Mouse (Mus musculus): Measurements from ENCODE around the gene Gja4. TPM values are rescaled to one million over a fixed set of nuclear protein-coding genes. Genes with fewer than 3 reads are reported as not detected.
A peak's percentile ranks its signal among the peaks of the same experiment; 100 is the strongest.

Gja4 gene
- polyA plus RNA-seq, 1 experiment from 2014 or later = 2.2 TPM

DNA sequence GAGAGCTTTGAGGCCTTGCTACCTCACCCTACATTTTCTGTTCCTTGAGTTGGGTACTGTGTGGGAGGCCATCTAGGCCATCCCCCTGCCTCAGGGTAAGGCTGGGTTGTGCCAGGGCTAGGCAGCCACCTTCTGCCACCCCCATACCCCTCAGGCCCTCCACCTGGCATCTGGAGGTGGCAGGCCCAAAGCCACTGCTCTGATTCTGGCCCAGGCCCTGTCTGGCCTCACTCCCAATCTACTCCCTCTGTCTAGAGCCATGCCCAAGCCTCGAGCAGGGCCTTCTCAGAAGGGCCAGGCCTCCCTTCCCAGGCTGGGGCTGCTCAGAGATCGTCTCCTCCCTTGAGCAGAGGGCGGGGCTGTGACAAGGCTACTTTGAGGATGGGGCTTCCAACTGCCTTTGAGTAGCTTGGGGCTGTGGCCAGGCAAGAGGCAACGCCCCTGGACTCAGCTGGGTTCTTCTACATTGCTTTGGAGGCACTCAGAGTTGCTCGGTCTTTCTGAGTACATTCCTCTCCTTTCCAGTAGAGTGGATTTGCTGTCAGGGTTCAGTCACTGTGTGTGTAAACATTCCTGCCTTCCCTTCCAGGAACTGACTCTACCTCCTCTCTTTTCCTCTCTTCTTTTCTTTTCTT is 21.1 kb upstream of the Gja4 start:
- peaks cover 17% of the 10 kb centered on the region for H3K27me3 ChIP-seq
- no peak overlapping the region for H3K4me3 ChIP-seq (replicated peaks)
- H3K27ac ChIP-seq (replicated peaks) = no peak overlapping the region
- no peak for ATAC-seq (ENCODE audit: insufficient read depth)
- 41% methylated on average over 5 of the region's 5 CpGs for WGBS (ENCODE audit: insufficient replicate concordance)
- H3K36me3 ChIP-seq (replicated peaks) = no peaks in the 10 kb centered on the region
- H3K4me2 ChIP-seq = no peak overlapping the region
- H3K9me3 ChIP-seq (replicated peaks) = no peaks in the 10 kb centered on the region
- H3K4me1 ChIP-seq (replicated peaks) = 0 out of 2 replicates have a peak, but pooled peaks cover 4% of the 10 kb centered on the region
- H3K9ac ChIP-seq = no peak overlapping the region

DNA sequence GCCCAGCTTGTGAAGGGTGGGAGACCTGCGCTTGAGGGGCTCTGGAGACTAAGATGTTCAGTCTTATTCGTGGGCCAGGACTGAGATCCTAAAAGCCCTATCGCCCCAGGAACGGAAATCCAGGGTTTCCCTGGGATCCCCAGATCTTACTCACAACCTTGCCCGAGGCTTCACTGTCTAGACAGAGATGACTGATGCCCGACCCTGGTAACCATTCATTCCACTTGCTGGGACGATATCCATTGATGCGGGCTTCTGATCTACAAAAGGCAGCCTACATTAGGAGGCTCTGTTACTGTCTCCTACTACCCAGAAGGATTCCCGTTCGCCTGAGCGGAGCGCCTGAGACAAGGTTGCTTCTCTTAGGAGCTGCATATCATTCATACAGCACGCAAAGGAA is 17.3 kb upstream of the Gja4 start:
- peaks cover 42% of the 10 kb centered on the region for H3K27me3 ChIP-seq
- no peak for ATAC-seq (ENCODE audit: insufficient read depth)
- no peaks in the 10 kb centered on the region for H3K9me3 ChIP-seq (replicated peaks)
- H3K4me1 ChIP-seq (replicated peaks) = 0 out of 2 replicates have a peak, but pooled peaks cover 4% of the 10 kb centered on the region
- no peak overlapping the region for H3K27ac ChIP-seq (replicated peaks)
- no peak overlapping the region for H3K4me3 ChIP-seq (replicated peaks)
- H3K36me3 ChIP-seq (replicated peaks) = no peaks in the 10 kb centered on the region
- H3K4me2 ChIP-seq = no peak overlapping the region
- no peak overlapping the region for H3K9ac ChIP-seq
- WGBS (ENCODE audit: insufficient replicate concordance) = 30% methylated on average over 13 of the region's 13 CpGs

DNA sequence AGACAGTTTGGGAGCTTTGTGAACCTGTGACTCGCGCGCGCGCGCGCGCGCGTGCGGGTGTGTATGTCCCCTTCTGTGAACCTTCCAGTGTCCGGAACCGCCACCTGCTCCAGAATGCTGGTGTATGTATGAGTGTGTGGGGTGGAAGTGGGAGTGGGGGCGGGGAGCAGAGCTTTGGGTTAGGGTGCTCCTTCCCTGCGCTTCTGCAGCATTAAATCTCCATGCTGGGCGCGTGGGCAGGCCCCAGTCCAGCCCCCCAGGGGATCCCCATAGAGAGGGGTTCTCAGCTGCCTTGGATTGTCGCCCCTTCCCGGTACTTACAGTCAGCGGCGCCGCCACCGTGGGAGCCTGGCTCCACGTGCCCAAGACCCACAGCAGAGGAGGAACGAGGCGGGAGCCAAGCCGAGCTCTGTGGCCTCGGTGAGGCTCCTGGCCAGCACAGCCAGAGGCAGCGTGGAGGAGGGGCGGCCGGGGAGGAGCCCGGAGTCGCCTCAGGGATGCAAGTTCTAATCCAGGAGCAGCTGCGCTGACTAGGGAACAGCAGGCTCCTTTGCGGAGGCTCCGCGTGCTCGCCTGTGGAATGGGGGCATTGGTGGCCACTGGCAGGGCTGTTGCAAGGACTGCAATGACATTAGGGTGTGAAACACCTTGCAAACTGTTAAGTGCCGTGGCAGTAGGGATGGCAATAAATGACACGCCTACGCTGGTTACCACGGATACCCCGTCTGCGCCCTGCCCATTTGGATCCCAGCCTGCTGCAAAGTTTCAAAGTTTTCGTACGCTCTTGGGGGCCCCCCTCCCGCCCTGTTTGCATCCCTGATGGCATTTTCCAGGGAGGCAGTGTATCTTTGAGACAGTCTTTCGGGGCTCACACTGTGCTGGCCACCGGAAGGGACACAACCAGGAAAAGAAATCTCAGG is 16.6 kb upstream of the Gja4 start, which contains the start of gene Gjb3:
Gene Gjb3 (minus strand): TSS at position 664 of the 920 bp plus-strand sequence.
- Histone ChIP-seq H3K4me1 (replicated peaks) (0 out of 2 replicates have a peak, but pooled peaks cover 4% of the 10 kb centered on the region), H3K27me3 (peaks cover 45% of the 10 kb centered on the region), H3K4me3 (replicated peaks) (no peak within 1 kb of the TSS), H3K9ac (no peak within 1 kb of the TSS), H3K36me3 (replicated peaks) (no peaks in the 10 kb centered on the region), H3K9me3 (replicated peaks) (no peaks in the 10 kb centered on the region), H3K27ac (replicated peaks) (no peak within 1 kb of the TSS), H3K4me2 (peak within 1 kb of the TSS; percentile 23)
- WGBS (ENCODE audit: insufficient replicate concordance) = 4% methylated on average over 49 of the region's 49 CpGs
- ATAC-seq (ENCODE audit: insufficient read depth) = no peak

DNA sequence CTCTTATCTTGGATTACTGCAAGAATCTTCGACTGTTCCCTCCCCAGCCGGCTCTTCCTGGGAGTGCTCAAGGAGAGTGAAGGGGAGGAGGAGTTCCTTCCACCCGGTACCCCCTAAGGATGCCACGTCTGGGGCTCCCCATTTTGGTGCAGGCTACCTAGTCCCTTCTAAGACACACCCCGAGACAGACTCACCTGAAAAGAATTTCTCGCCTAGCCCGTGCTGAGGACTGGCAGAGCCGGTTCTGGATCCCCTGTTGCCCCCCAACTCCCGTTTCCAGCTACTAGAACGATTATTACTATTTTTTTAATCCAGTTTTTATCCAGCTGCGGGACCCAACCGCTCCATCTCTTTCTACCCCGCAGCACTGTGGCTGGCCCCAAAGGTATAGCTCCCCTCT is 15.9 kb upstream of the Gja4 start:
- no peaks in the 10 kb centered on the region for H3K9me3 ChIP-seq (replicated peaks)
- H3K27ac ChIP-seq (replicated peaks) = no peak overlapping the region
- H3K4me3 ChIP-seq (replicated peaks) = no peak overlapping the region
- H3K4me1 ChIP-seq (replicated peaks) = 0 out of 2 replicates have a peak, but pooled peaks cover 4% of the 10 kb centered on the region
- no peaks in the 10 kb centered on the region for H3K36me3 ChIP-seq (replicated peaks)
- 1% methylated on average over 13 of the region's 13 CpGs for WGBS (ENCODE audit: insufficient replicate concordance)
- no peak overlapping the region for H3K9ac ChIP-seq
- H3K4me2 ChIP-seq = peak overlapping the region; percentile 23
- ATAC-seq (ENCODE audit: insufficient read depth) = no peak
- peaks cover 45% of the 10 kb centered on the region for H3K27me3 ChIP-seq

DNA sequence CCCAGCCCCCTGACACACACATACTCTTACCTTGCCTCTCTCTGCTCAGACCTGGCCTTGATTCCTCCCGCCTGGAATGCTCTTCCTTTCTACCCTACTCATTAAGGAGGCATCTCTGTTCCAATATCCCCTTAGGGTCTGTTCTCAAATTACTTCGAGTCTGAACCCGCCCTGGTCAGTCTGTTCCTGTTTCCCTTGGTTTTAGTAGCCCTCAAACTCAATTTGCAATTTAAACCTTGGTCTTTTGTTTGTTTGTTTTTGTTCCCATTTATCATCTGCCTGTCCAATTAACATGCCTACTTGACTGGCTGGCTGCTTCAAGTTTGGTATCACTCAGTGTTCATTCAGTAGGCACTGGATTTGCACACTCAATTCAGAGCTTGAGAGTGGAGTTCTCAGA is 15.2 kb upstream of the Gja4 start:
- Histone ChIP-seq H3K9ac (no peak overlapping the region), H3K9me3 (replicated peaks) (no peaks in the 10 kb centered on the region), H3K36me3 (replicated peaks) (no peaks in the 10 kb centered on the region), H3K4me1 (replicated peaks) (0 out of 2 replicates have a peak, but pooled peaks cover 4% of the 10 kb centered on the region), H3K4me2 (no peak overlapping the region), H3K27me3 (peaks cover 45% of the 10 kb centered on the region), H3K27ac (replicated peaks) (no peak overlapping the region), H3K4me3 (replicated peaks) (no peak overlapping the region)
- ATAC-seq (ENCODE audit: insufficient read depth) = no peak
- WGBS (ENCODE audit: insufficient replicate concordance) = 16% methylated on average over 3 of the region's 3 CpGs

DNA sequence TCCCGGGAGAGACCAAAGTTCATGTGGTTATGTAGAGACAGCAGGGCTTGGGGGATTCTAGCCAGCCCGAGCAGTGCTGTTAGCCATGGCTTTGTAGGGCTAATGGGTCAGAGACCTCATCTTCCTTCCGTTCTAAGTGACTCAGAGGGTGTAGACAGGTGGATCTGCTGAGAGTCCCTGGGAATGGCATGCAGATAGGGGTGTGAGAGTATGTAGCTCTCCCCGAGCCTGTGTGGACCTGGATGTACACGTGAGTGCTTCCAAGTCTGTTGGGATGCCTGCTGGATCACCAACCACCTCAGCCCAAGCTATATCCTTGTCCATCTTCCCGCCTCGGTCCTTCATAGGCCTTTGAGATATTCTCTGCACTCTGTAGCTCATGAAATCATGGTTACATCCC is 14.5 kb upstream of the Gja4 start:
- H3K4me3 ChIP-seq (replicated peaks) = no peak overlapping the region
- no peak overlapping the region for H3K4me2 ChIP-seq
- whole genome bisulfite sequencing (ENCODE audit: insufficient replicate concordance) = 31% methylated on average over 7 of the region's 7 CpGs
- 0 out of 2 replicates have a peak, but pooled peaks cover 4% of the 10 kb centered on the region for H3K4me1 ChIP-seq (replicated peaks)
- no peaks in the 10 kb centered on the region for H3K36me3 ChIP-seq (replicated peaks)
- no peak overlapping the region for H3K27ac ChIP-seq (replicated peaks)
- H3K27me3 ChIP-seq = peaks cover 45% of the 10 kb centered on the region
- no peak for ATAC-seq (ENCODE audit: insufficient read depth)
- H3K9ac ChIP-seq = no peak overlapping the region
- H3K9me3 ChIP-seq (replicated peaks) = no peaks in the 10 kb centered on the region

DNA sequence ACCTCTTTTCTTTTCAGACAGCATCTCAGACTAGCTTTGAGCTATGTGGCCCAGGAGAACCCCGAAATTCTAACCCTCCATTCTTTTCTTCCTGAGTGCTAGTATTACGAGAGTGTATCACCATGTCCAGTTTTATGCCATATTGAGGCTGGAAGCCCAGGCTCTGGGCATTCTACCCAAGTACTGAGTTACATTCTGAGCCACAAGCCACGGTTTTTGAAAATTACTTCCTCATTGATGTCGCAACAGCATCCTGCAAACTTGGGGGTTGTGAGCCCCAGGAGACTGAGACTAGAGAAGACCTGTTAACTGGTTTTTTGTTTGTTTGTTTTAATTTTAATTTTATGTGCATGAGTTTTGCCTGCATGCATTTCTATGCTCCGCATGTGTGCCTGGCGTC is 13.9 kb upstream of the Gja4 start:
- no peak for ATAC-seq (ENCODE audit: insufficient read depth)
- H3K27me3 ChIP-seq = peaks cover 45% of the 10 kb centered on the region
- no peak overlapping the region for H3K9ac ChIP-seq
- 18% methylated on average over 6 of the region's 6 CpGs for WGBS (ENCODE audit: insufficient replicate concordance)
- H3K27ac ChIP-seq (replicated peaks) = no peak overlapping the region
- no peak overlapping the region for H3K4me3 ChIP-seq (replicated peaks)
- H3K9me3 ChIP-seq (replicated peaks) = no peaks in the 10 kb centered on the region
- H3K4me2 ChIP-seq = no peak overlapping the region
- H3K4me1 ChIP-seq (replicated peaks) = 0 out of 2 replicates have a peak, but pooled peaks cover 4% of the 10 kb centered on the region
- H3K36me3 ChIP-seq (replicated peaks) = no peaks in the 10 kb centered on the region

DNA sequence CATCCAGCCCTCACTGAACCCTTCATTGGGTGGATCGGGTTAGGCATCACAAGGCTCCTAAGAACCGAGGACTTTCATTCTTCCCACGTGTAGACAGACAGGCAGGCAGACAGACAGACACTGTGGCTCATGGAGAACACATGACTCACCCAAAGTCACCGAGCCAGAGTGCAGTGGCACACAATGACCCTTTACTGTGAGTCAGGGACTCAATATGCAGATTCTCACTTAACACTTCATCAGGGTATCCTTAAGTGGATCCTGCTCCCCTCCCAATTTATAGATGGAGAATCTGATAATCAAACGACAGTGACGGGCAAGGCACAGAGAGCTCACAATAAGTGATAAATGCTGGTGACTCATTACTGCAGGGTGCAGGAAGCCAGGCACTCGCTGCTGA is 13.4 kb upstream of the Gja4 start:
- Histone ChIP-seq H3K4me2 (no peak overlapping the region), H3K27me3 (peaks cover 45% of the 10 kb centered on the region), H3K4me1 (replicated peaks) (0 out of 2 replicates have a peak, but pooled peaks cover 4% of the 10 kb centered on the region), H3K9ac (no peak overlapping the region), H3K27ac (replicated peaks) (no peak overlapping the region), H3K9me3 (replicated peaks) (no peaks in the 10 kb centered on the region), H3K36me3 (replicated peaks) (no peaks in the 10 kb centered on the region), H3K4me3 (replicated peaks) (no peak overlapping the region)
- ATAC-seq (ENCODE audit: insufficient read depth) = no peak
- 14% methylated on average over 7 of the region's 7 CpGs for WGBS (ENCODE audit: insufficient replicate concordance)

DNA sequence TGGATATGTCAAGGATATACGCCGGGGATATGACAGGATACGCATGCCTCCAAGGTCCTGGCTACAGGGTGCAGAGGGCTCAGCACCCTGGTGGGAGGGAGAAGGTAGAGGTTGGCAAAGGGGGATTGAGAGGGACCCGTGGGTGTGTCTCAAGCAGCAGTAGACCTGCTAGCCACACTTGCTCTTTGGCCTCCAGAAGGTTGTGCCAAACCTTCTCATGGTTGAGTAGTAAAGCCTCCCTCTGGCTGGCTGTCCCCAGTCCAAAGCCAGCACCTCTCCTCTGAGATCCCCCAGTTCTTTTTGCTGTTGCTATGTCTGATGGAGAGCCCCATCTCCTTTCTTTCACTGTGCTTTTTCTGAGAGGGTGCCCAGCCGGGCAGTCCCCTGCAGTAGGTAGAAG is 11.4 kb upstream of the Gja4 start:
- H3K27ac ChIP-seq (replicated peaks) = no peak overlapping the region
- ATAC-seq (ENCODE audit: insufficient read depth) = no peak

DNA sequence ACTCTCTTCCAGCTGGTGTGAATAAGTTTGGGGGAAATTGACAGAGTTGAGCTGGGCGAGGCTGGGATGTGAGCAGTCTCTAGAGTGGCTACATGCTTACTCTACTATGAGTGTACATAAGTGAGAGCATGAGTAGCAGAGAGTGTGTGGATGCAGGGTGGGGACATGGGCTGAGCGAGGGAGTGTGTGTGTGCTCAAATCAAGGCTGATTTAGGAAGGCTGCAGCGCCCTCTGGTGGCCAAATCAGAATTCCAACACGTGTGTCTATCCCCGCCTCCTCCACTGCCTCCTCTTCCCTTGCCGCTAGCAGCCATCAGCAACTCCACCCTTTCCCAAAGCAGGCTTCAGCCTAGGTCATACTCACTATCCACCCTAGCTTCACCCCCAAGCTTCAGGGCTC is 10.9 kb upstream of the Gja4 start:
- WGBS (ENCODE audit: insufficient replicate concordance) = 7% methylated on average over 6 of the region's 6 CpGs
- no peak overlapping the region for H3K27ac ChIP-seq (replicated peaks)
- no peak overlapping the region for H3K4me2 ChIP-seq
- ATAC-seq (ENCODE audit: insufficient read depth) = no peak
- H3K4me1 ChIP-seq (replicated peaks) = no peaks in the 10 kb centered on the region
- no peaks in the 10 kb centered on the region for H3K36me3 ChIP-seq (replicated peaks)
- H3K27me3 ChIP-seq = peaks cover 26% of the 10 kb centered on the region
- no peak overlapping the region for H3K9ac ChIP-seq
- H3K9me3 ChIP-seq (replicated peaks) = no peaks in the 10 kb centered on the region
- no peak overlapping the region for H3K4me3 ChIP-seq (replicated peaks)

More for the DNA sequence above, 11.4 kb upstream of the Gja4 start:
- Histone ChIP-seq H3K4me2 (no peak overlapping the region), H3K4me3 (replicated peaks) (no peak overlapping the region), H3K36me3 (replicated peaks) (no peaks in the 10 kb centered on the region), H3K9ac (no peak overlapping the region), H3K4me1 (replicated peaks) (0 out of 2 replicates have a peak, but pooled peaks cover 1% of the 10 kb centered on the region), H3K27me3 (peaks cover 31% of the 10 kb centered on the region), H3K9me3 (replicated peaks) (no peaks in the 10 kb centered on the region)
- 67% methylated on average over 5 of the region's 5 CpGs for WGBS (ENCODE audit: insufficient replicate concordance)

DNA sequence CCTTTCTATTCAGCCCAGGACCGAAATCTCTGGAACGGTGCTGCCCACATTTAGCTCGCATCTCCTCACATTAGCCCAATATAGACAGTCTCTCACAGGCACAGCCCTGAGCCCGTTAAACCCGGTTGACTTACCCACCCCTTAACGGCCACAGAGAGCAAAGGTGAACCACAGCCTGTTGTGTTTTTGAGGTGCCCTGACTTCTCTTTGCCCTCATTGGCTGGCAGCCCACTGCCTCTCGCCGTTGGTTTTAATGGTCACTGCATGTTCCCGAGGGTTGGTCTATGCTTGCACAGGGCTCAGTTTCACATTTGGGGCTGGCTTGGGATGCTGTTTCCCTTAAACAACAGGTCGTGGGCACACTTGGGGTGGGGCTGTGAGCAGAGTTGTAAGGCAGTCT is 10.5 kb upstream of the Gja4 start:
- no peak overlapping the region for H3K9ac ChIP-seq
- no peak for ATAC-seq (ENCODE audit: insufficient read depth)
- no peak overlapping the region for H3K4me3 ChIP-seq (replicated peaks)
- no peaks in the 10 kb centered on the region for H3K9me3 ChIP-seq (replicated peaks)
- peaks cover 21% of the 10 kb centered on the region for H3K27me3 ChIP-seq
- H3K36me3 ChIP-seq (replicated peaks) = no peaks in the 10 kb centered on the region
- no peak overlapping the region for H3K27ac ChIP-seq (replicated peaks)
- no peak overlapping the region for H3K4me2 ChIP-seq
- WGBS (ENCODE audit: insufficient replicate concordance) = 59% methylated on average over 10 of the region's 10 CpGs
- H3K4me1 ChIP-seq (replicated peaks) = no peaks in the 10 kb centered on the region
